Mouse (Mus musculus) kidney, embryonic 14.5 days (tissue): ENCODE measurements around the gene Cyp2c66. TPM values are rescaled to one million over a fixed set of nuclear protein-coding genes. Genes with fewer than 3 reads are reported as not detected.
"Not testable (repeated sequence)": the region's sequence is repeated elsewhere in the genome, so short reads cannot be mapped to it uniquely, and the experiment has no call there.

ENCODE experiments used
- ATAC-seq: fragments of 200-750 bp; cut with Nextera tagmentation; 2 replicates; pipeline ENCODE4 v1.8.0; 2017; ENCODE audit warnings: moderate number of reproducible peaks, mild to moderate bottlenecking, moderate TSS enrichment, moderate library complexity; ENCODE audit not compliant: low FRiP score, low TSS enrichment
- H3K27ac ChIP-seq: fragments of 300-500 bp; sonication (generic); 2 replicates; pipeline ENCODE4 v1.5.1; 2014; ENCODE audit warnings: low read depth, mild to moderate bottlenecking, low read length, moderate library complexity, mixed read lengths
- H3K27me3 ChIP-seq: fragments of 300-500 bp; sonication (generic); 2 replicates; pipeline ENCODE4 v1.6.1; 2014; ENCODE audit warnings: mild to moderate bottlenecking, low read length; ENCODE audit not compliant: control insufficient read depth, insufficient read depth
- H3K36me3 ChIP-seq: fragments of 300-500 bp; sonication (generic); 2 replicates; pipeline ENCODE4 v1.6.1; 2014; ENCODE audit warnings: low read length, mixed read lengths; ENCODE audit not compliant: control insufficient read depth, insufficient read depth
- H3K4me1 ChIP-seq: fragments of 300-500 bp; sonication (generic); 2 replicates; pipeline ENCODE4 v1.6.1; 2014; ENCODE audit warnings: low read length, mixed read lengths; ENCODE audit not compliant: control insufficient read depth, insufficient read depth
- H3K4me2 ChIP-seq: fragments of 300-500 bp; sonication (generic); replicated peaks from 2 replicates; pipeline ENCODE4 v1.6.1; 2014; ENCODE audit warnings: low read depth, mild to moderate bottlenecking, low read length
- H3K4me3 ChIP-seq: fragments of 300-500 bp; sonication (generic); 2 replicates; pipeline ENCODE4 v1.5.1; 2014; ENCODE audit warnings: mild to moderate bottlenecking, low read length
- H3K9ac ChIP-seq: fragments of 300-500 bp; sonication (generic); 2 replicates; pipeline ENCODE4 v1.6.1; 2014; ENCODE audit warnings: low read depth, mild to moderate bottlenecking, low read length, moderate library complexity
- H3K9me3 ChIP-seq: fragments of 300-500 bp; sonication (generic); 2 replicates; pipeline ENCODE4 v1.6.1; 2016; ENCODE audit warnings: low read length; ENCODE audit not compliant: control insufficient read depth
- WGBS: fragments of 180-500 bp; shearing (Covaris S2); extraction: QIAGEN DNeasy Blood & Tissue Kit; methylation state at CpG from one replicate; pipeline ENCODE4 v1.1.7; 2014; 5-methylcytosine and 5-hydroxymethylcytosine counted together
- polyA plus RNA-seq: library from polyadenylated mRNA; unstranded; fragments of >200 nt; fragmentation: Nextera tagmentation; extraction: Ambion mirVana; gene quantifications from 2 replicates; pipeline ENCODE4 v1.2.1, GENCODE M21; 2014

Cyp2c66 gene
- not detected in 2 replicates for polyA plus RNA-seq

DNA sequence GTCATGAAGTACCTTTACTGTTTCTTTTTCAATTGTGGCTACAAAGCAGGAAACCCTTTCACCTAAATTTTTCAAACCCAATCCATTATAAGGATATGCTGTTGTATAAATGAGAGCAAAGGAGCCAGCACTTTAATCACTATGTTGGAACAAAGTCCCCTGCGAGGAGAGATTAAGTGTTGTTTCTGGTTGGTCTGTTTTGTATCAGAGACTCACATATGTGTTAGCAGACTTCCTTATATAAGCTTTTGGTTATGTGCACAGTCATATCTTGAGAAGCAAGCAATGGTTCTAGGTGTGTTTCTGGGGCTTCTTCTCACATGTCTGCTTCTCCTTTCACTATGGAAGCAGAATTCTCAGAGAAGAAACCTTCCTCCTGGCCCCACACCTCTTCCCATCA lies at the start of gene Cyp2c66:
Gene Cyp2c66 (plus strand): TSS at position 255 of the 400 bp plus-strand sequence.
- Histone ChIP-seq H3K4me2 (no peak within 1 kb of the TSS), H3K9me3 (no peaks in the 10 kb centered on the region), H3K36me3 (no peaks in the 10 kb centered on the region), H3K4me1 (no peaks in the 10 kb centered on the region), H3K9ac (no peak within 1 kb of the TSS), H3K27me3 (no peaks in the 10 kb centered on the region), H3K4me3 (no peak within 1 kb of the TSS), H3K27ac (no peak within 1 kb of the TSS)
- ATAC-seq = no peak
- 81% methylated on average over 1 of the region's 1 CpGs for WGBS

DNA sequence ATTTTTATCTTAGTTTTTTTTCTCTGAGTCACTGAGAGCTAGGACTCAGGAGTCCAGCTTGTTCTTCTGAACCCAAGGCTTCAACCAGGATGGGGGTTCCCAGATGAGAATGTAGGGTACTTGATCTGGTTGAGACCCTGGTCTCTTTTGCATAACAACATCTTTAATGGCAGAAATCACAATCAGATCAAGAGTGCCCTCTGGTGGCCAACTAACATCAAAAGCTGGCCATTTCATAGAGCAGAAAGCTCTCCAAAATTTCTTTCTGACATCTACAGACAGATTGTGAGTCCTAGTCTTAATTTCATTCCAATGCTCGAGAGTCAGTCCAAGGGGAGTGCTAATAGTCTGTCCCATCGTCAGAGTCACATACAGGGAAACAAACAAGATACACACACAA lies 14.9 kb upstream of the Cyp2c66 start:
- not testable (repeated sequence) for H3K36me3 ChIP-seq, H3K27ac ChIP-seq, H3K9ac ChIP-seq, H3K4me3 ChIP-seq, H3K27me3 ChIP-seq, ATAC-seq, H3K9me3 ChIP-seq, H3K4me2 ChIP-seq, H3K4me1 ChIP-seq
- 80% methylated on average over 2 of the region's 2 CpGs for WGBS

DNA sequence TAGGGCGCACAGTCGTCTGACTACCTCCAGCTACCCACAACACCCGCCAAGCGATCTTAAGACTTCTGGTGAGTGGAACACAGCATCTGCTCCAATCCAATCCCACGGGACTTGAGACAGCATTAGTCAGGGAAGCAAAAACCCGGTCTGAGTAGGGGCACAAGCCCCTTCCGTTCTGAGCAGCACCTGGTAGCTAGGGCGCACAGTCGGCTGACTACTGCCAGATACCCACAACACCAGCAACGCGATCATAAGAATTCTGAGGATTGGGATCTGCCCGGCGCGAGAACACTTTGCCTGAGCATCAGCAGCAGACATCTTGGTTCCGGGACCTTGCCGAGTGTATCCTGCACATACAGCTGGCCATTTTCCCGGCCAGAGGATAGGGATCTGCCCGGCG lies 43.1 kb downstream of the Cyp2c66 start:
- H3K27ac ChIP-seq, H3K27me3 ChIP-seq, H3K9me3 ChIP-seq, ATAC-seq, H3K36me3 ChIP-seq, H3K4me1 ChIP-seq, H3K4me3 ChIP-seq, H3K4me2 ChIP-seq, H3K9ac ChIP-seq: not testable (repeated sequence)
- 81% methylated on average over 19 of the region's 19 CpGs for WGBS

Other genes with a start within 250 kb of the Cyp2c66 start
- gene Hells, start 183.0 kb upstream of the Cyp2c66 start, polyA plus RNA-seq = 56.1 and 57.7 TPM in 2 replicates
- not detected in 2 replicates for gene Cyp2c55, start 106.9 kb upstream of the Cyp2c66 start, polyA plus RNA-seq
- not detected in 2 replicates for gene Cyp2c65, start 52.9 kb upstream of the Cyp2c66 start, polyA plus RNA-seq
- gene Cyp2c29, start 155.5 kb downstream of the Cyp2c66 start, polyA plus RNA-seq = not detected in 2 replicates